Mouse (Mus musculus) urinary bladder, postnatal 36 days (tissue): Measurements from ENCODE around the gene Gm4884.
"Not testable (repeated sequence)": the region's sequence is repeated elsewhere in the genome, so short reads cannot be mapped to it uniquely, and the experiment has no call there.

Experiments used
- DNase-seq, 2 experiments: peaks; one replicate each; pipeline ENCODE4 v3.0.0; 2022; ENCODE audit warnings: low spot score in 2 of 2, mixed read lengths in 1 of 2

The Gm4884 gene

GRCm38 (mm10) chr7:41032419-41032818, at the start of gene Gm4884:
Gm4884 (plus strand) TSS chr7:41032719.
- DNase-seq, result not testable (repeated sequence)

- no peak for DNase-seq
These were observed 45.3 kb upstream of the Gm4884 start, which contains the start of gene 4930433I11Rik for GRCm38 (mm10) chr7:40987243-40987642. 4930433I11Rik (plus strand) TSS chr7:40987543.

GRCm38 (mm10) chr7:41044058-41044457, 11.5 kb downstream of the Gm4884 start:
- DNase-seq, result not testable (repeated sequence)
